Mouse (Mus musculus): Measurements from ENCODE around the gene Psmd7. TPM values are rescaled to one million over a fixed set of nuclear protein-coding genes. Genes with fewer than 3 reads are reported as not detected.

Gene Psmd7
- total and polyA plus RNA-seq, 2 experiments from 2014 or later = 41.9 to 263 TPM

DNA sequence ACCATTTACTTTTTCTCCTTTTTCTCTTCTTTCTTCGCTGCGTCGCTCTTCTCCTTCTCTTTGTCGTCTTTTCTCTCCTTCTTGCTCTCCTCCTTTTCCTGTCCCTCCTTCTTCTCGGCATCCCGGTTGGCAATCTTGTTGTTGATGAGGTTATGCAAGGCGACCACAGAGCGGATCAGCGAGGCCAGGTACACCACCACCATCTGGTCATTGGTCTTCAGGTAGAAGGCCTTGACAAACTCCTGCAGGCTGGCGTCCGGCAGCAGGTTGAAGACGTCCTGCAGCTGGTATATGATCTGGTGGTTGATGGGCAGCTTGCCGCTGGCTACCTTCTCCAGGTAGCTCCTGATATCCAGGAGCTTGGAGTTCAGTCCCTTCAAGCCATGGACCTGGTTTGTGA, 7.4 kb downstream of the Psmd7 start:
- no peaks in the 10 kb centered on the region for H3K4me1 ChIP-seq (ENCODE audit: insufficient read depth)
- H3K9me3 ChIP-seq (ENCODE audit: low read length) = no peaks in the 10 kb centered on the region
- no peak for DNase-seq
- 96% methylated on average over 13 of the region's 13 CpGs for WGBS
- H3K9ac ChIP-seq = no peak overlapping the region
- TF ChIP-seq CTCF (IDR thresholded peaks at IDR 0.05; ENCODE audit: low read depth) = no peak
- H3K4me3 ChIP-seq (ENCODE audit: low read depth, low read length) = no peak overlapping the region
- H3K27me3 ChIP-seq (ENCODE audit: insufficient read depth, low read length) = no peaks in the 10 kb centered on the region
- no peak overlapping the region for H3K4me2 ChIP-seq (ENCODE audit: low read depth)
- ATAC-seq = no peak
- no peak overlapping the region for H3K27ac ChIP-seq (ENCODE audit: low read depth, low read length)
- H3K36me3 ChIP-seq (ENCODE audit: insufficient read depth) = peaks cover 74% of the 10 kb centered on the region

DNA sequence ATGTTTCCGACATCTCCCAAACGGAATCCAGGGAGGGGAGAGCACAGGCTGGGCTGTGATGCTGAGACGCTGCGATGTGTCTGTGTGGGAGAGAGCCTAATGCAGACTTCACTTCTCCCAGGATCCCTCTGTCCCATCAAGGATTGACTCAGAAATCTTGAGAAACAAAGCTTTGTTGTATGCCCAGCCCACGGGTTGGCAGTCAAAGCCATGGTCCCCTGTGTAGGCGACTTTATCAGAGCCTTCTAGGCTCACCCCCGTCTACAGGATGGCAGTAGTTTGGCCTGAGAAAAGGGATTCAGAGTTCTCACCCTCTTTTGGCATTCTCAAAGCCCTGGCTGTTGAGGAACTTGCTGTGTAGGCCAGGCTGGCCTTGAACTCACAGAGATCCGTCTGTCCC, 9.7 kb downstream of the Psmd7 start:
- Histone ChIP-seq H3K27ac (ENCODE audit: low read depth, low read length) (no peak overlapping the region), H3K27me3 (ENCODE audit: insufficient read depth, low read length) (no peaks in the 10 kb centered on the region), H3K9ac (no peak overlapping the region), H3K36me3 (ENCODE audit: insufficient read depth) (peaks cover 57% of the 10 kb centered on the region), H3K4me3 (ENCODE audit: low read depth, low read length) (no peak overlapping the region), H3K4me2 (ENCODE audit: low read depth) (no peak overlapping the region), H3K9me3 (ENCODE audit: low read length) (no peaks in the 10 kb centered on the region), H3K4me1 (ENCODE audit: insufficient read depth) (no peaks in the 10 kb centered on the region)
- TF ChIP-seq CTCF (IDR thresholded peaks at IDR 0.05; ENCODE audit: low read depth) = no peak
- no peak for DNase-seq
- no peak for ATAC-seq
- WGBS = 83% methylated on average over 8 of the region's 8 CpGs

DNA sequence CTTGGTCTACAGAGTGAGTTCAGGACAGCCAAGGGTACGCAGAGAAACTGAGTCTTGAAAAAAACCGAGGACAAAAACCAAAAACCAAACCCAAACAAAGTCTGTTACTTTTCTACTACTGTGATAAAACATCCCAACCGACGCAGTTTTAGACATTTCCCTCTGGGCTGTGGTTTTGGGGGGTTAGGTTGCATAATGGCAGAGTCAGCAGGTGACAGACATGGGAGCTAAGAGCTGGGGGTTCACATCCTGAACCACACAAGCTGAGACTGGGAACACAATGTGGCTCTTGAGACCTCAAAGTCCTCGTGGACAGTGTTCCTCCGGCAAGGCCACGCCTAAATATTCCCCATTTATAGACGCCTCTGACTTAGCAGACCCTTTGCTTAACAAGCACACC, 10.1 kb downstream of the Psmd7 start:
- H3K36me3 ChIP-seq (ENCODE audit: insufficient read depth) = peaks cover 53% of the 10 kb centered on the region
- no peak overlapping the region for H3K27ac ChIP-seq (ENCODE audit: low read depth, low read length)
- H3K4me3 ChIP-seq (ENCODE audit: low read depth, low read length) = no peak overlapping the region
- no peaks in the 10 kb centered on the region for H3K4me1 ChIP-seq (ENCODE audit: insufficient read depth)
- WGBS = 92% methylated on average over 8 of the region's 8 CpGs
- no peak overlapping the region for H3K4me2 ChIP-seq (ENCODE audit: low read depth)
- no peak overlapping the region for H3K9ac ChIP-seq
- ATAC-seq = no peak
- H3K27me3 ChIP-seq (ENCODE audit: insufficient read depth, low read length) = no peaks in the 10 kb centered on the region
- TF ChIP-seq CTCF (IDR thresholded peaks at IDR 0.05; ENCODE audit: low read depth) = no peak
- H3K9me3 ChIP-seq (ENCODE audit: low read length) = no peaks in the 10 kb centered on the region
- DNase-seq = no peak

DNA sequence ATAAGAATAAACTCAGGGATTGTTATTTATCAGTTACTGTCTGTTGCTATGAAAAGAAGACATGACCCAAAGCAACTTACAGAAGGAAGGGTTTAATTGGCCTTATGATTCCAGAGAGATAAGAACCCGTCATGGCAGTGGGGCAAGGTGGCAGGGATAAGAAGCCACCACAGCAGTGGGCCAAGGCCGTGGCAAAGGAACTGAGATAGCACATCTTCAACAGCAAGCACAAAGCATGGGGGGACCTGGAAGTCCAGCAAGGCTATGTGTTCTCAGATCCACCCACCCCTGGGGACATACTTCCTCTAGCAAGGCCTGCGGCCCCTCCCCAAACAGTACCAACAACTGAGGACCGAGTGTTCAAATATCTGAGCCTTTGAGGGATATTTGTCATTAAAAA, 10.6 kb downstream of the Psmd7 start:
- H3K4me1 ChIP-seq (ENCODE audit: insufficient read depth) = no peaks in the 10 kb centered on the region
- H3K27ac ChIP-seq (ENCODE audit: low read depth, low read length) = no peak overlapping the region
- WGBS = 90% methylated on average over 4 of the region's 4 CpGs
- DNase-seq = no peak
- TF ChIP-seq CTCF (IDR thresholded peaks at IDR 0.05; ENCODE audit: low read depth) = no peak
- no peaks in the 10 kb centered on the region for H3K9me3 ChIP-seq (ENCODE audit: low read length)
- no peaks in the 10 kb centered on the region for H3K27me3 ChIP-seq (ENCODE audit: insufficient read depth, low read length)
- no peak overlapping the region for H3K4me2 ChIP-seq (ENCODE audit: low read depth)
- no peak overlapping the region for H3K9ac ChIP-seq
- ATAC-seq = no peak
- H3K36me3 ChIP-seq (ENCODE audit: insufficient read depth) = peaks cover 49% of the 10 kb centered on the region
- H3K4me3 ChIP-seq (ENCODE audit: low read depth, low read length) = no peak overlapping the region

DNA sequence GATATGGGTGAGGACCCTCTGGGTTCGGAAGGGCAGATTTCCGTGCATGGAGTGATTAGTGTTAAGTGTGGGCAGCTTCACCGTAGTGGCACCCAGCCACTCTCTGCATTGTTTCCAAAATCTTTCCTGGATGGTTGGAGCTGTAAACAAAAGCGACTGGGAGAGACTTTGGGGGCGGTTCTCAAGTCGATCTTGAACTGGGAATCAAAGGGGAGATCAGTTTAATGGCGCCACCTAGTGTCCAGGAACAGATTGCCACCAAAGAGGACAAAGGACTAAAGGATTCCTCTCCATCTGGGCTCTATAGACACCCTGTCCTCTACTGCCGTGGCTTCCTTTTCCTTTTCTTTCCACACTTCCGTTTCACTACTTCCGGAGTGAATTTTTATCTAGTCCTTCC, 11.6 kb downstream of the Psmd7 start:
- Histone ChIP-seq H3K4me3 (ENCODE audit: low read depth, low read length) (peak overlapping the region; percentile 3; the same call in 1 of the 2 replicates), H3K27ac (ENCODE audit: low read depth, low read length) (peak overlapping the region; percentile 29; the same call in 1 of the 2 replicates), H3K36me3 (ENCODE audit: insufficient read depth) (peaks cover 40% of the 10 kb centered on the region), H3K4me2 (ENCODE audit: low read depth) (peak overlapping the region; percentile 31), H3K9ac (0 out of 2 replicates have a peak overlapping the region, but pooled peaks have one; percentile 19), H3K4me1 (ENCODE audit: insufficient read depth) (no peaks in the 10 kb centered on the region), H3K9me3 (ENCODE audit: low read length) (no peaks in the 10 kb centered on the region), H3K27me3 (ENCODE audit: insufficient read depth, low read length) (no peaks in the 10 kb centered on the region)
- 4% methylated on average over 10 of the region's 10 CpGs for WGBS
- peak; percentile 88 for TF ChIP-seq CTCF (IDR thresholded peaks at IDR 0.05; ENCODE audit: low read depth)
- ATAC-seq (peak; percentile 89), DNase-seq (peak; percentile 94)

DNA sequence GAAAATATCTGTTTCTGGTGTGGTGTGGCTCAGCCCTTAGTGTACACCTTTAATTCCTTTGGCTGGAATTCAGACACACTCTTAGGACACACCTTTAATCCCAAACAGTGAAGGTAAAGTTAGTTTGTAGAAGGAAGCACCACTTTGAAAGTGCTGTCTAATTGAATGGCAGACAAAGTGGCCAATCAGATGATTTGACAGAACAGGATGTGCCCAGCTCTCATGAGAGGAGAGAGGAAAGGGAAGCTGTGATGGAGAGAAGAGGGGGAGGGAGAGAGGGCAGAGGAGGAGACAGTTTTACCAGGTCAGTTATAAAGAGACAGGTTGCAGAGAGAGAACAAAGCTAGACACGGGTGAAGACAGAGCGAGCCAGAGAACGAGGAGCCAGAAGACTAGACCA, 13.5 kb downstream of the Psmd7 start:
- Histone ChIP-seq H3K36me3 (ENCODE audit: insufficient read depth) (peaks cover 20% of the 10 kb centered on the region), H3K4me3 (ENCODE audit: low read depth, low read length) (no peak overlapping the region), H3K27ac (ENCODE audit: low read depth, low read length) (no peak overlapping the region), H3K4me1 (ENCODE audit: insufficient read depth) (no peaks in the 10 kb centered on the region), H3K9me3 (ENCODE audit: low read length) (no peaks in the 10 kb centered on the region), H3K4me2 (ENCODE audit: low read depth) (no peak overlapping the region), H3K9ac (no peak overlapping the region), H3K27me3 (ENCODE audit: insufficient read depth, low read length) (no peaks in the 10 kb centered on the region)
- ATAC-seq = no peak
- no peak for TF ChIP-seq CTCF (IDR thresholded peaks at IDR 0.05; ENCODE audit: low read depth)
- DNase-seq = no peak
- WGBS = 86% methylated on average over 3 of the region's 3 CpGs

DNA sequence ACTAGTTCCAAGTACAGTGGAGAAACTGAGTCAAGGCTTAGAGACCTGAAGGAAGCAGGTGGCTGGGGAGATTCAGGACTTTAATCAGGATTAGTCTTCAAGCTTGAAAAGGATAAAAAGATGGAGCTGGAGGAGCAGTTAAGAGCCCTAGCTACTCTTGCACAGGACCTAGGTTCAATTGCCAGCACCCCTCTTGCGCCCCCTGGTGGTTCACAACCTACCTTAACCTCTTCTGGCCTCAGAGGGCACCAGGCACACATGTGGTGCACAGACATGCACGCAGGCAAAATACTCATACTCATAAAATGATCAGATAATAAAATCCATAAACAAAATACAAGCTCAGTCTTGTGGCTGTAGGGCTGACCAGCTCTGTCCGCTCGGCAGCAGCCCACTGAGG, 15.8 kb downstream of the Psmd7 start:
- WGBS = 58% methylated on average over 4 of the region's 4 CpGs
- Histone ChIP-seq H3K4me2 (ENCODE audit: low read depth) (no peak overlapping the region), H3K4me3 (ENCODE audit: low read depth, low read length) (no peak overlapping the region), H3K9me3 (ENCODE audit: low read length) (no peaks in the 10 kb centered on the region), H3K4me1 (ENCODE audit: insufficient read depth) (no peaks in the 10 kb centered on the region), H3K27ac (ENCODE audit: low read depth, low read length) (no peak overlapping the region), H3K9ac (no peak overlapping the region), H3K27me3 (ENCODE audit: insufficient read depth, low read length) (no peaks in the 10 kb centered on the region), H3K36me3 (ENCODE audit: insufficient read depth) (no peaks in the 10 kb centered on the region)
- DNase-seq = peak; percentile 38
- ATAC-seq = no peak
- peak; percentile 68 for TF ChIP-seq CTCF (IDR thresholded peaks at IDR 0.05; ENCODE audit: low read depth)

Data from forebrain, postnatal 0 days (tissue).